Comparison of ENCODE assay signal across 22 mouse cellular contexts in the genomic region with DNA sequence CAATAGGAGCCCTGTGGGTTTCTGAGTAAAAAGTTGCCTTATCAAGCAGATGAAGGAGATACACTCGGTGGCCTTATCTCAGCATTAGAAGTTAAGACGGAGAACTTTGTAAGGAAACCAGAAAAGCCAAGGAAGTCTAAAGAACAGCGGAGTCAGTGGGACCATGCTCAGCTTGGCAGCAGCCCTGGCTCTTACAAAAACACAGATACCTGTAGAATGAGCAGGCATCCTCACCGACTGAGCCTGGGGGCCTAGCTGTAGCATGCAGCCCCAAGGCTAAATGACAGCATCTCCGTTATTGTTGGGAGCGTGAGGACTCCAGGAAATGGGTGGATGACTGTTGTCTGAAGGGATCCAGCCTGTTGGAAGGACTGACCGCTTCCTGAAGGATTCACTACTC. TPM values are rescaled to one million over a fixed set of nuclear protein-coding genes. Genes with fewer than 3 reads are reported as not detected.
A peak's percentile ranks its signal among the peaks of the same experiment; 100 is the strongest.
DNase-seq lines count a peak whose midpoint lies in the region; ATAC-seq lines count a peak whose summit lies in the region.
"Had no signal": no experiment of that assay in that cellular context is flagged by ENCODE, and none has a peak within 500 bp of the region (broad histone marks: within the 10 kb centered on the region; RNA-seq: fewer than 3 reads in every experiment).

No protein-coding gene starts in this region.

- no peak for ATAC-seq in liver, embryonic 16.5 days (ENCODE audit: low read depth)
- ATAC-seq: hindbrain, postnatal 0 days; Patski had no signal

- no peaks in the 10 kb centered on the region for H3K27me3 ChIP-seq in liver, embryonic 16.5 days (ENCODE audit: control insufficient read depth, insufficient read depth, low read depth, low read length)
- H3K27me3 ChIP-seq: heart, embryonic 13.5 days had no signal

- no peaks in the 10 kb centered on the region for H3K36me3 ChIP-seq in liver, embryonic 16.5 days (ENCODE audit: control insufficient read depth, insufficient read depth)
- H3K36me3 ChIP-seq: heart, embryonic 13.5 days; hindbrain, embryonic 10.5 days had no signal

- no peak for DNase-seq in liver
- peak; percentile 34 for DNase-seq in thymus, postnatal 14 days
- DNase-seq in thymus, postnatal 10 days (ENCODE audit: low spot score in 2 of 2), result no peak
- DNase-seq in thymus, postnatal 4 days, result peak; percentile 47
- DNase-seq in right cerebral cortex, postnatal 10 days (ENCODE audit: low spot score in 2 of 2), result no peak
- DNase-seq: adrenal gland, postnatal 10 days; cerebellum, adult 18-20 months; cerebellum, postnatal 36 days; kidney, adult 18-20 months; kidney, postnatal 14 days; layer of hippocampus, postnatal 36 days; retina, postnatal 1 day; right cerebral cortex, postnatal 4 days had no signal

- H3K27ac ChIP-seq in liver, embryonic 16.5 days (ENCODE audit: low read length), result peak overlapping the region; percentile 65
- peak overlapping the region; percentile 43 for H3K27ac ChIP-seq in brown adipose tissue, adult 24 weeks (replicated peaks; ENCODE audit: low read depth, low read length)
- H3K27ac ChIP-seq: hindbrain, embryonic 10.5 days; hindbrain, postnatal 0 days; layer of hippocampus, adult 2 months had no signal

- peaks cover 24% of the 10 kb centered on the region for H3K4me1 ChIP-seq in liver, embryonic 16.5 days (ENCODE audit: control insufficient read depth, low read depth, low read length)
- no peaks in the 10 kb centered on the region for H3K4me1 ChIP-seq in brown adipose tissue, adult 24 weeks (ENCODE audit: control insufficient read depth, insufficient read depth, insufficient read length, low read length)
- H3K4me1 ChIP-seq: hindbrain, embryonic 10.5 days had no signal

- H3K4me2 ChIP-seq in liver, embryonic 16.5 days (ENCODE audit: low read depth, low read length), result 0 out of 2 replicates have a peak overlapping the region, but pooled peaks have one; percentile 8
- H3K4me2 ChIP-seq: heart, embryonic 13.5 days had no signal

- H3K9ac ChIP-seq in liver, embryonic 16.5 days (ENCODE audit: low read depth, low read length), result no peak overlapping the region
- H3K9ac ChIP-seq: heart, embryonic 13.5 days had no signal

- 49% methylated on average over 7 of the region's 7 CpGs for WGBS in liver, embryonic 16.5 days (ENCODE audit: insufficient replicate concordance)

- H3K4me3 ChIP-seq in liver, embryonic 16.5 days (ENCODE audit: low read depth, low read length), result no peak overlapping the region
- no peak overlapping the region for H3K4me3 ChIP-seq in brown adipose tissue, adult 24 weeks (ENCODE audit: insufficient read depth, low read depth, low read length)
- H3K4me3 ChIP-seq: heart, embryonic 13.5 days; hindbrain, embryonic 10.5 days; layer of hippocampus, adult 2 months had no signal

- H3K9me3 ChIP-seq in liver, embryonic 16.5 days (replicated peaks; ENCODE audit: control insufficient read depth, low read length), result no peaks in the 10 kb centered on the region
- H3K9me3 ChIP-seq: heart, embryonic 13.5 days; hindbrain, embryonic 10.5 days had no signal

RNA-seq across cellular contexts. Expression of gene Lcp1, which starts 44.9 kb away (rescaled TPM):
- polyA plus RNA-seq in liver, embryonic 16.5 days (2015; fragmentation: Nextera tagmentation; extraction: Ambion mirVana), result 43.0 and 43.1 TPM in 2 replicates
- 13.4 and 14.5 TPM in 2 replicates for polyA plus RNA-seq in brown adipose tissue, adult 24 weeks (2012; ENCODE audit: insufficient read depth, insufficient read length, missing spikeins)

RNA-seq across cellular contexts. Expression of gene Lrrc63, which starts 45.1 kb away (rescaled TPM):
- 0.05 TPM in 1 of 2 replicates, not detected in the other for polyA plus RNA-seq in liver, embryonic 16.5 days (2015; fragmentation: Nextera tagmentation; extraction: Ambion mirVana)
- not detected in 2 replicates for polyA plus RNA-seq in brown adipose tissue, adult 24 weeks (2012; ENCODE audit: insufficient read depth, insufficient read length, missing spikeins)
- polyA plus RNA-seq: activated CD4-positive, CD25-positive, alpha-beta regulatory T cell, adult 4 months; limb, embryonic 14.5 days; Patski had no signal

Comparison
In these comparisons a context has a peak if more than half of its experiments do, and no peak if none do; other contexts are left out.
1. DNase-seq: peak in thymus, postnatal 14 days (single experiment) and thymus, postnatal 4 days (single experiment); none in liver (single experiment), thymus, postnatal 10 days (0 of 2) and right cerebral cortex, postnatal 10 days (0 of 2).